Mouse (Mus musculus) bone marrow macrophage, adult 2 months (primary cell): ENCODE data around the gene Gm37596. TPM values are rescaled to one million over a fixed set of nuclear protein-coding genes. Genes with fewer than 3 reads are reported as not detected.
"Not testable (repeated sequence)": the region's sequence is repeated elsewhere in the genome, so short reads cannot be mapped to it uniquely, and the experiment has no call there.

Experiments
- H3K27ac ChIP-seq: 2 replicates; pipeline ENCODE4 v1.5.1; 2012; ENCODE audit warnings: low read depth, low read length; ENCODE audit not compliant: insufficient read depth
- H3K4me1 ChIP-seq: 2 replicates; pipeline ENCODE4 v1.6.1; 2012; ENCODE audit warnings: low read length; ENCODE audit not compliant: control insufficient read depth, insufficient read depth
- H3K4me3 ChIP-seq: 2 replicates; pipeline ENCODE4 v1.5.1; 2012; ENCODE audit warnings: mild to moderate bottlenecking, low read length, moderate library complexity; ENCODE audit not compliant: insufficient read depth
- CTCF ChIP-seq: IDR thresholded peaks from 2 replicates; pipeline ENCODE4 v1.5.1; 2012; ENCODE audit warnings: low read depth, mild to moderate bottlenecking, low read length, moderate library complexity
- POLR2A ChIP-seq: IDR thresholded peaks from 2 replicates; pipeline ENCODE4 v1.6.1; 2012; ENCODE audit warnings: mild to moderate bottlenecking, low read depth, low read length, borderline replicate concordance
- polyA plus RNA-seq: library from polyadenylated mRNA; stranded (reverse); fragments of >200 nt; gene quantifications from 2 replicates; pipeline ENCODE4 v1.2.4, GENCODE M21; 2012; ENCODE audit not compliant: missing spikeins, insufficient read depth, insufficient read length

Gene Gm37596
- polyA plus RNA-seq, result not detected in 2 replicates

DNA sequence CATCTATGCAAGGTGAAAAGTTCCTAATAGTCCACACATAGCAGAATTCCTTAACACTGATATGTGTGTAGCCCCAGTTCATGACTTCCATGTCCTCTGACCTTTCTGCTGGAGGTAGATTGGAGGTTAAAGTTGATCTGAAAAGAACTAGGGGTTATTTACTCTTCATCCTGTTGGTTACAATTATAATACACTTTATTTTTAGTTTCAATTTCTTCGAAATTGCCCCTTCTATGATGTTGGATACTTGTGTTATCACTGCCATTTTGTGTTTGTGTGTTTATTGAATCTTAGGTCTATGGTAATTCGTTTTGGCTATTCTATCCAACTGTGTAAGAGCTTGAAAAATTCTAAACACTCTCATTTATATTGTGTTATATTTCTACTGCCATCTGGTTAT is at the start of gene Gm37596:
Gm37596 (minus strand) TSS at position 101 of the 400 bp plus-strand sequence.
- H3K27ac ChIP-seq, H3K4me1 ChIP-seq, H3K4me3 ChIP-seq: not testable (repeated sequence)

DNA sequence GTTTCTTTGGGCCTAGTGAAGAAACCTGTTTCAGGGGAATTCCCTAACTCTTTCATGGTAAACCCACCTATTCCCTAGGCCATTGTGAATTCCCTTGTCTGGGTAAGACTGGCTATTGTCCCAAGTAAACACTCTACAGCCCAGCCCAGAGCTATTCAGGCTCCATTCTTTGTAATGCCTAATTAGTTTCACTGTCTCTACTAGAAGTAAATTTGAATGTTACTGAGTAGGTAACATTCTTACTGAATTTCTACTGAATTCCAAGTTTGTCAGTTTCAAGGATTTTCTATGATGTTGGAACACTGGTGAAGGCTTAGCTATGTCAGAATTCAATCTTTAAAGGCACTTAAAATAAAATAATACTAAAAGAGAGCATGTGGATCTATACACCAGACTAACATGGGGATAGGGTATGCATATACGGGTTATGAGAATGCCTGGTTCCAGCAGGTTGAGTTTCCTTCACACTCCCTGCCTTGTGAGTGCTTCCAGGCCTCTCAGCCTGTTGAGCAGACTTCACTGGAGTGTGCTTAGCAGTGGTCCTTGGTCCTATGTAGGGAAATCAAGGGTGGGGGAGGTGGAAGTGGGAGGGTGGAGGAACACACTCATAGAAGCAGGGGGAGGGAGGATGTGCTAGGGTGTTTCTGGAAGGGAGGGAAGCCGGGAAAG is 16.2 kb upstream of the Gm37596 start:
- not testable (repeated sequence) for H3K4me1 ChIP-seq, H3K27ac ChIP-seq, H3K4me3 ChIP-seq

GRCm38 (mm10) chr3:93676210-93676609 is 16.7 kb downstream of the Gm37596 start, which contains the start of gene Tdpoz1:
Tdpoz1 (minus strand) TSS chr3:93676310.
- H3K27ac ChIP-seq, H3K4me3 ChIP-seq, H3K4me1 ChIP-seq: not testable (repeated sequence)

DNA sequence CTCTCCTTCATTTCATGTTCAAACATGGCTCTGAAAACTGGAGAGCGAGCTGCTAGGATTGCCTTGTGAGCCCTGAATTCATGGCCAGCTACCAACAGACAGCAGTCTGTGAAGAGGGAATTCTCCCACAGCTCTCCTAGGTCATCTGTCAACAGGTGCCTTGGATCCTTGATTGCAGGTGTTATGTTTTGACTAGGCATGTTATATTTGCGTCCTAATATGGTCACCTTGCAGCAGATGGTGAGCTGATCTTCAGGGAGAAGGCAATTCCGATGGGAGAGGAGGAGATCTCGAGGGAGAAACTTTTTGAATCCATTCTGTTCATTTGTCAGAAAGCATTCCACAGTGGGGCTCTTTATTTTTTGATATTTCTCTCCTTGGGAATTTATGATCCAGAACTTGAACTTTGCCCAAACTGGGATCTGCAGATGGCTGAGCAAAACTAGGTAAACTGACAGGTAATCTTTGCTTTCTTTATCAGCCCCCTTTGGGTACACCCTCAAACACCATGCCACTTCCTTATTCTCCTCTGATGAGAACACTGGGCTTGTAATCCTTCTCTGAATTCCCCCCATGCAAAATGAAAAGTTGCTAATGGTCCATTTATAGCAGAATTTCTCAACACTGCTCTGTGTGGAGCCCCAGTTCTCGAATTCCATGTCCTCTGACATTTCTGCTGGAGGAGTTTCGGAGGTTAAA is 21.9 kb downstream of the Gm37596 start:
- not testable (repeated sequence) for H3K4me3 ChIP-seq, H3K4me1 ChIP-seq, H3K27ac ChIP-seq

DNA sequence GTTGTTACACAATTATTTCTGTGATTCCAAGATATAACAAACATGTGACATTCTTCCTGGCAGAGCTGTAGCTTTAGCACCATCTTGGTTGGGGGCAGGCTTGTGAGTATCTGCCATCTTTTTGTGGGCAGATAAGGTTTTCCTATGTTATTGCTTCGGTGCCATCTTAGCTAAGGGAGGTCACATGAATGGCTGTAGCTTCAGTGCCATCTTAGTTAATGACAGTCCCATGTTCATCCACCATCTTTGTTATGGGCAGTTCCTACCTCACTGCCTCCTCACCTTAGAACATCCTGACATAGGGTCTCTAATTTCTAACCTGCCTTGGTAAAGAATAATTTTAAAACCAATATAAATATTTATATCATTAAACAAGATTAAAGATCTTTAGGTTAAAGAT is 38.6 kb downstream of the Gm37596 start:
- no peak overlapping the region for H3K4me3 ChIP-seq
- no peak for TF ChIP-seq POLR2A
- TF ChIP-seq CTCF, result no peak
- no peaks in the 10 kb centered on the region for H3K4me1 ChIP-seq
- no peak overlapping the region for H3K27ac ChIP-seq

- H3K27ac ChIP-seq, result no peak within 1 kb of the TSS
- TF ChIP-seq CTCF (no peak), POLR2A (no peak)
These were observed 40.3 kb downstream of the Gm37596 start, which contains the start of gene Tdpoz2 for GRCm38 (mm10) chr3:93652586-93652985. Tdpoz2 (minus strand) TSS chr3:93652686.

More at GRCm38 (mm10) chr3:93652586-93652985, 40.3 kb downstream of the Gm37596 start, which contains the start of gene Tdpoz2:
- Histone ChIP-seq H3K4me3 (no peak within 1 kb of the TSS), H3K4me1 (no peaks in the 10 kb centered on the region)

Other genes starting within 250 kb of the Gm37596 start
- not detected in 2 replicates for gene Tchhl1, start 224.3 kb downstream of the Gm37596 start, polyA plus RNA-seq
- gene S100a11, start 172.6 kb downstream of the Gm37596 start, polyA plus RNA-seq, result 357 and 359 TPM in 2 replicates
- 412 and 439 TPM in 2 replicates for gene S100a10, start 138.0 kb downstream of the Gm37596 start, polyA plus RNA-seq
- not detected in 2 replicates for gene Tdpoz2, start 40.4 kb downstream of the Gm37596 start, polyA plus RNA-seq
- gene Tdpoz1, start 16.8 kb downstream of the Gm37596 start, polyA plus RNA-seq, result not detected in 2 replicates
- gene Gm5773, start 79.9 kb upstream of the Gm37596 start, polyA plus RNA-seq, result not detected in 2 replicates
- not detected in 2 replicates for gene Tdpoz4, start 103.3 kb upstream of the Gm37596 start, polyA plus RNA-seq
- not detected in 2 replicates for gene Tdpoz3, start 132.9 kb upstream of the Gm37596 start, polyA plus RNA-seq